Mouse (Mus musculus) CH12.LX (cell line): ENCODE results near the gene Keap1.

Source experiments
- CTCF ChIP-seq, 2 experiments: IDR thresholded peaks in 1 of 2; conservative IDR thresholded peaks in 1 of 2; 2 replicates each; pipeline ENCODE4 v1.5.1; 2011 to 2012; ENCODE audit warnings: low read depth in 2 of 2, low read length in 2 of 2, improper control_type of control experiment in 1 of 2, inconsistent platforms in 1 of 2, mild to moderate bottlenecking in 1 of 2, moderate library complexity in 1 of 2
- E2F4 ChIP-seq: IDR thresholded peaks from 2 replicates; pipeline ENCODE4 v1.6.1; 2011; ENCODE audit warnings: low read depth, low read length, improper control_type of control experiment; ENCODE audit not compliant: insufficient replicate concordance
- EP300 ChIP-seq: IDR thresholded peaks from 2 replicates; pipeline ENCODE4 v1.6.1; 2011; ENCODE audit warnings: low read length, improper control_type of control experiment
- MAFK ChIP-seq: IDR thresholded peaks from 2 replicates; pipeline ENCODE4 v1.6.1; 2011; ENCODE audit warnings: low read length, improper control_type of control experiment; ENCODE audit not compliant: insufficient replicate concordance
- POLR2A ChIP-seq: IDR thresholded peaks from 2 replicates; pipeline ENCODE4 v1.6.1; 2011; ENCODE audit warnings: low read depth, mild to moderate bottlenecking, improper control_type of control experiment, low read length
- USF1 ChIP-seq: IDR thresholded peaks from 2 replicates; pipeline ENCODE4 v1.6.1; 2014; ENCODE audit warnings: low read depth, mild to moderate bottlenecking, inconsistent platforms, low read length, improper control_type of control experiment
- ZC3H11A ChIP-seq: IDR thresholded peaks from 2 replicates; pipeline ENCODE4 v1.6.1; 2012; ENCODE audit warnings: low read depth, mild to moderate bottlenecking, inconsistent platforms, low read length, improper control_type of control experiment

GRCm38 (mm10) chr9:21181421-21182220, 57.5 kb downstream of the Keap1 start:
- TF ChIP-seq CTCF (conservative IDR thresholded peaks at IDR 0.05 in 1 of 2, IDR thresholded peaks at IDR 0.05 in 1 of 2; ENCODE audit: low read depth in 2 of 2, low read length in 2 of 2) = no peak
- peak; percentile 80 for TF ChIP-seq POLR2A
- TF ChIP-seq ZC3H11A = no peak
- TF ChIP-seq E2F4 = no peak
- TF ChIP-seq MAFK = no peak
- no peak for TF ChIP-seq USF1
- no peak for TF ChIP-seq EP300
